Mouse (Mus musculus) heart, postnatal 0 days (tissue): Measurements from ENCODE around the gene Hgfac.
A peak's percentile ranks its signal among the peaks of the same experiment; 100 is the strongest.

Experiments used
- CTCF ChIP-seq: IDR thresholded peaks from 2 replicates; pipeline ENCODE4 v1.5.1; 2016; ENCODE audit warnings: antibody characterized with exemption, control low read depth, low read depth
- EP300 ChIP-seq: IDR thresholded peaks from 2 replicates; pipeline ENCODE4 v1.6.1; 2016; ENCODE audit warnings: antibody characterized with exemption, low read depth

GRCm38 (mm10) chr5:35035795-35036194 is 5.5 kb upstream of the Hgfac start:
- TF ChIP-seq EP300 (0 out of 2 replicates have a peak, but pooled peaks have one; percentile 82), CTCF (no peak)
